Mouse (Mus musculus) small intestine, adult 2 months (tissue): ENCODE measurements around the gene P2rx5.

Source experiments
- CTCF ChIP-seq: fragments of 200-500 bp; IDR thresholded peaks from 2 replicates; pipeline ENCODE4 v1.5.1; 2012; ENCODE audit warnings: low read depth, mild to moderate bottlenecking, control low read depth, inconsistent platforms, low read length, moderate library complexity, mixed read lengths; ENCODE audit not compliant: insufficient replicate concordance, insufficient read length; ENCODE audit errors: extremely low read depth
- POLR2A ChIP-seq: fragments of 200-500 bp; IDR thresholded peaks from 2 replicates; pipeline ENCODE4 v1.6.1; 2012; ENCODE audit warnings: low read depth, mild to moderate bottlenecking, control low read depth, inconsistent platforms, low read length, moderate library complexity

DNA sequence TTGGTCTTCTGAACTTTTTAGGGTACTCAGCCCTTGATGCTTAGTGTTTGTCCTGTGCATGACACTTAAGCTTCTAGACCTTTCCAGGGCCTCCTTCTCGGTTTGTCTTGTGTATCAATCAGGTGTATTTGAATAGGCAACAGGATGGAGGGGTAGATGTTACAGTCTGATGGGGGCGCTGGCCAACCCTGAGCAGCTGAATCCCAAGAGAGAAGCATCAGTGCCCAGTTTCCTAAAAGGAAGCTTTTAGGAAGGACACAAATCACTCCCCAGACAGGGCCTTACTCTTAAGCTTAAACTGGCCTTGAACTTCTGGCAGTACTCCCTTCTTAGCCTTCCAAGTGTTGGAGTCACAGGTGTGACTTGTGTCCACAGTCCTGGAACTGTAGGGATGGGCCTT lies 17.7 kb downstream of the P2rx5 start:
- TF ChIP-seq POLR2A (no peak; the same call in 1 of the 2 replicates), CTCF (no peak)
